Mouse (Mus musculus): ENCODE results near the gene Rasl10b. TPM values are rescaled to one million over a fixed set of nuclear protein-coding genes. Genes with fewer than 3 reads are reported as not detected.

The Rasl10b gene
- polyA plus RNA-seq, 1 experiment from 2014 or later = 0.02 TPM

- ATAC-seq (ENCODE audit: low read depth) = peak; percentile 92
- Histone ChIP-seq H3K9ac (ENCODE audit: low read depth, low read length) (peak overlapping the region; percentile 66), H3K27ac (ENCODE audit: low read length) (no peak overlapping the region), H3K36me3 (ENCODE audit: control insufficient read depth, insufficient read depth) (no peaks in the 10 kb centered on the region), H3K27me3 (ENCODE audit: control insufficient read depth, insufficient read depth, low read depth, low read length) (peaks cover 46% of the 10 kb centered on the region), H3K4me1 (ENCODE audit: control insufficient read depth, low read depth, low read length) (peaks cover 16% of the 10 kb centered on the region), H3K4me3 (ENCODE audit: low read depth, low read length) (peak overlapping the region; percentile 75), H3K9me3 (replicated peaks; ENCODE audit: control insufficient read depth, low read length) (no peaks in the 10 kb centered on the region), H3K4me2 (ENCODE audit: low read depth, low read length) (peak overlapping the region; percentile 97)
- under 1% methylated on average over 67 of the region's 75 CpGs for WGBS (ENCODE audit: insufficient replicate concordance)
Observed at GRCm38 (mm10) chr11:83440081-83441064, 31.4 kb downstream of the Rasl10b start.

GRCm38 (mm10) chr11:83441235-83441634 is 32.3 kb downstream of the Rasl10b start:
- H3K9me3 ChIP-seq (replicated peaks; ENCODE audit: control insufficient read depth, low read length) = no peaks in the 10 kb centered on the region
- peak overlapping the region; percentile 97 for H3K4me2 ChIP-seq (ENCODE audit: low read depth, low read length)
- H3K27me3 ChIP-seq (ENCODE audit: control insufficient read depth, insufficient read depth, low read depth, low read length) = peaks cover 48% of the 10 kb centered on the region
- peaks cover 16% of the 10 kb centered on the region for H3K4me1 ChIP-seq (ENCODE audit: control insufficient read depth, low read depth, low read length)
- peak overlapping the region; percentile 75 for H3K4me3 ChIP-seq (ENCODE audit: low read depth, low read length)
- 47% methylated on average over 7 of the region's 7 CpGs for WGBS (ENCODE audit: insufficient replicate concordance)
- no peak overlapping the region for H3K27ac ChIP-seq (ENCODE audit: low read length)
- H3K9ac ChIP-seq (ENCODE audit: low read depth, low read length) = no peak overlapping the region
- no peaks in the 10 kb centered on the region for H3K36me3 ChIP-seq (ENCODE audit: control insufficient read depth, insufficient read depth)
- ATAC-seq (ENCODE audit: low read depth) = no peak

GRCm38 (mm10) chr11:83442596-83443267 is 33.8 kb downstream of the Rasl10b start:
- Histone ChIP-seq H3K4me2 (ENCODE audit: low read depth, low read length) (peak overlapping the region; percentile 42), H3K4me3 (ENCODE audit: low read depth, low read length) (no peak overlapping the region), H3K9ac (ENCODE audit: low read depth, low read length) (no peak overlapping the region), H3K27ac (ENCODE audit: low read length) (no peak overlapping the region), H3K36me3 (ENCODE audit: control insufficient read depth, insufficient read depth) (no peaks in the 10 kb centered on the region), H3K9me3 (replicated peaks; ENCODE audit: control insufficient read depth, low read length) (no peaks in the 10 kb centered on the region), H3K27me3 (ENCODE audit: control insufficient read depth, insufficient read depth, low read depth, low read length) (peaks cover 53% of the 10 kb centered on the region), H3K4me1 (ENCODE audit: control insufficient read depth, low read depth, low read length) (peaks cover 16% of the 10 kb centered on the region)
- no peak for ATAC-seq (ENCODE audit: low read depth)
- 8% methylated on average over 29 of the region's 29 CpGs for WGBS (ENCODE audit: insufficient replicate concordance)

GRCm38 (mm10) chr11:83443824-83444223 is 34.9 kb downstream of the Rasl10b start:
- Histone ChIP-seq H3K27ac (ENCODE audit: low read length) (no peak overlapping the region), H3K27me3 (ENCODE audit: control insufficient read depth, insufficient read depth, low read depth, low read length) (peaks cover 53% of the 10 kb centered on the region), H3K4me3 (ENCODE audit: low read depth, low read length) (no peak overlapping the region), H3K4me1 (ENCODE audit: control insufficient read depth, low read depth, low read length) (peaks cover 16% of the 10 kb centered on the region), H3K9ac (ENCODE audit: low read depth, low read length) (no peak overlapping the region), H3K9me3 (replicated peaks; ENCODE audit: control insufficient read depth, low read length) (no peaks in the 10 kb centered on the region), H3K36me3 (ENCODE audit: control insufficient read depth, insufficient read depth) (no peaks in the 10 kb centered on the region), H3K4me2 (ENCODE audit: low read depth, low read length) (no peak overlapping the region)
- WGBS (ENCODE audit: insufficient replicate concordance) = 5% methylated on average over 7 of the region's 7 CpGs
- no peak for ATAC-seq (ENCODE audit: low read depth)

GRCm38 (mm10) chr11:83445001-83445400 is 36.1 kb downstream of the Rasl10b start:
- ATAC-seq (ENCODE audit: low read depth) = no peak
- Histone ChIP-seq H3K9ac (ENCODE audit: low read depth, low read length) (no peak overlapping the region), H3K9me3 (replicated peaks; ENCODE audit: control insufficient read depth, low read length) (no peaks in the 10 kb centered on the region), H3K27me3 (ENCODE audit: control insufficient read depth, insufficient read depth, low read depth, low read length) (peaks cover 53% of the 10 kb centered on the region), H3K36me3 (ENCODE audit: control insufficient read depth, insufficient read depth) (no peaks in the 10 kb centered on the region), H3K4me3 (ENCODE audit: low read depth, low read length) (peak overlapping the region; percentile 35), H3K27ac (ENCODE audit: low read length) (no peak overlapping the region), H3K4me2 (ENCODE audit: low read depth, low read length) (peak overlapping the region; percentile 39), H3K4me1 (ENCODE audit: control insufficient read depth, low read depth, low read length) (peaks cover 16% of the 10 kb centered on the region)
- WGBS (ENCODE audit: insufficient replicate concordance) = 18% methylated on average over 19 of the region's 19 CpGs

GRCm38 (mm10) chr11:83447612-83448011 is 38.7 kb downstream of the Rasl10b start:
- 65% methylated on average over 10 of the region's 10 CpGs for WGBS (ENCODE audit: insufficient replicate concordance)
- Histone ChIP-seq H3K9ac (ENCODE audit: low read depth, low read length) (no peak overlapping the region), H3K36me3 (ENCODE audit: control insufficient read depth, insufficient read depth) (no peaks in the 10 kb centered on the region), H3K4me2 (ENCODE audit: low read depth, low read length) (no peak overlapping the region), H3K4me3 (ENCODE audit: low read depth, low read length) (no peak overlapping the region), H3K27me3 (ENCODE audit: control insufficient read depth, insufficient read depth, low read depth, low read length) (peaks cover 35% of the 10 kb centered on the region), H3K4me1 (ENCODE audit: control insufficient read depth, low read depth, low read length) (peaks cover 7% of the 10 kb centered on the region; the same call in 1 of the 2 replicates), H3K27ac (ENCODE audit: low read length) (no peak overlapping the region), H3K9me3 (replicated peaks; ENCODE audit: control insufficient read depth, low read length) (no peaks in the 10 kb centered on the region)
- ATAC-seq (ENCODE audit: low read depth) = no peak

- H3K9ac ChIP-seq (ENCODE audit: low read depth, low read length) = no peak overlapping the region
- no peak overlapping the region for H3K4me3 ChIP-seq (ENCODE audit: low read depth, low read length)
- no peak for ATAC-seq (ENCODE audit: low read depth)
- no peaks in the 10 kb centered on the region for H3K9me3 ChIP-seq (replicated peaks; ENCODE audit: control insufficient read depth, low read length)
- WGBS (ENCODE audit: insufficient replicate concordance) = 34% methylated on average over 16 of the region's 16 CpGs
- H3K36me3 ChIP-seq (ENCODE audit: control insufficient read depth, insufficient read depth) = no peaks in the 10 kb centered on the region
- peaks cover 7% of the 10 kb centered on the region; the same call in 1 of the 2 replicates for H3K4me1 ChIP-seq (ENCODE audit: control insufficient read depth, low read depth, low read length)
- peaks cover 28% of the 10 kb centered on the region for H3K27me3 ChIP-seq (ENCODE audit: control insufficient read depth, insufficient read depth, low read depth, low read length)
- H3K4me2 ChIP-seq (ENCODE audit: low read depth, low read length) = no peak overlapping the region
- no peak overlapping the region for H3K27ac ChIP-seq (ENCODE audit: low read length)
Observed at GRCm38 (mm10) chr11:83448021-83448926, 39.3 kb downstream of the Rasl10b start.

- Histone ChIP-seq H3K27ac (ENCODE audit: low read length) (no peak overlapping the region), H3K4me2 (ENCODE audit: low read depth, low read length) (no peak overlapping the region), H3K4me1 (ENCODE audit: control insufficient read depth, low read depth, low read length) (peaks cover 5% of the 10 kb centered on the region; the same call in 1 of the 2 replicates), H3K9ac (ENCODE audit: low read depth, low read length) (no peak overlapping the region), H3K9me3 (replicated peaks; ENCODE audit: control insufficient read depth, low read length) (no peaks in the 10 kb centered on the region), H3K27me3 (ENCODE audit: control insufficient read depth, insufficient read depth, low read depth, low read length) (peaks cover 22% of the 10 kb centered on the region), H3K36me3 (ENCODE audit: control insufficient read depth, insufficient read depth) (no peaks in the 10 kb centered on the region), H3K4me3 (ENCODE audit: low read depth, low read length) (no peak overlapping the region)
- ATAC-seq (ENCODE audit: low read depth) = no peak
Observed at GRCm38 (mm10) chr11:83448927-83449236, 39.9 kb downstream of the Rasl10b start.

Measured in liver, embryonic 16.5 days (tissue).